Mouse (Mus musculus): ENCODE results near the gene Kpna1. TPM values are rescaled to one million over a fixed set of nuclear protein-coding genes. Genes with fewer than 3 reads are reported as not detected.
"Not testable (repeated sequence)": the region's sequence is repeated elsewhere in the genome, so short reads cannot be mapped to it uniquely, and the experiment has no call there.

The Kpna1 gene
- total and polyA plus RNA-seq, 3 experiments, result 22.1 to 63.9 (median 57.9) TPM

GRCm38 (mm10) chr16:35952628-35953130 is 25.9 kb upstream of the Kpna1 start:
- dilution Hi-C loops (cut with MboI; ENCODE audit: extremely low pct_ligation_motif_present, extremely low pct_unique_long_range_greater_than_20kb, low sequenced_read_pairs) (no loop called here), in situ Hi-C loops (cut with MboI; ENCODE audit: low pct_ligation_motif_present, low pct_unique_long_range_greater_than_20kb, low sequenced_read_pairs) (no loop called here)
- no peak overlapping the region for H3K4me2 ChIP-seq (ENCODE audit: insufficient read depth, low read depth, poor library complexity, severe bottlenecking)
- TF ChIP-seq EP300 (IDR thresholded peaks at IDR 0.05; ENCODE audit: low read length) (0 out of 2 replicates have a peak, but pooled peaks have one; percentile 19), ZC3H11A (IDR thresholded peaks at IDR 0.05; ENCODE audit: low read depth, low read length) (no peak), ZNF384 (IDR thresholded peaks at IDR 0.05; ENCODE audit: low read depth, low read length) (peak; percentile 76)
- no peak overlapping the region for H3K9ac ChIP-seq (ENCODE audit: insufficient read depth, low read depth)
- H3K36me3 ChIP-seq (replicated peaks in 1 of 2; ENCODE audit: control insufficient read depth in 1 of 2, insufficient read depth in 1 of 2, low read length in 1 of 2), result peaks cover 37 to 81% of the 10 kb centered on the region in 2 experiments
- peaks cover 3 to 45% of the 10 kb centered on the region in 2 experiments for H3K4me1 ChIP-seq (ENCODE audit: control insufficient read depth in 1 of 2, insufficient read depth in 2 of 2)
- no peak overlapping the region for H3K4me3 ChIP-seq (replicated peaks in 1 of 3; ENCODE audit: low read depth in 2 of 3, low read length in 2 of 3, poor library complexity in 1 of 3)
- H3K27ac ChIP-seq (ENCODE audit: insufficient read depth, low read depth), result no peak overlapping the region
- DNase-seq (ENCODE audit: extremely low read depth), result peak; percentile 34
- H3K79me2 ChIP-seq (replicated peaks; ENCODE audit: control insufficient read depth, extremely low read depth, insufficient read depth, poor library complexity, severe bottlenecking), result no peaks in the 10 kb centered on the region; the same call in 1 of the 2 replicates
- H3K27me3 ChIP-seq (replicated peaks), result no peaks in the 10 kb centered on the region
- no peaks in the 10 kb centered on the region for H3K9me3 ChIP-seq (replicated peaks; ENCODE audit: low read length)

GRCm38 (mm10) chr16:35965991-35966390 is 12.6 kb upstream of the Kpna1 start:
- H3K36me3 ChIP-seq (replicated peaks in 1 of 2; ENCODE audit: control insufficient read depth in 1 of 2, insufficient read depth in 1 of 2, low read length in 1 of 2), result peaks cover 35 to 77% of the 10 kb centered on the region in 2 experiments
- H3K27ac ChIP-seq (ENCODE audit: insufficient read depth, low read depth); H3K4me3 ChIP-seq (replicated peaks in 1 of 3; ENCODE audit: low read depth in 2 of 3, low read length in 2 of 3, poor library complexity in 1 of 3); H3K4me2 ChIP-seq (ENCODE audit: insufficient read depth, low read depth, poor library complexity, severe bottlenecking); H3K9ac ChIP-seq (ENCODE audit: insufficient read depth, low read depth); H3K27me3 ChIP-seq (replicated peaks); H3K4me1 ChIP-seq (ENCODE audit: control insufficient read depth in 1 of 2, insufficient read depth in 2 of 2); H3K9me3 ChIP-seq (replicated peaks; ENCODE audit: low read length); H3K79me2 ChIP-seq (replicated peaks; ENCODE audit: control insufficient read depth, extremely low read depth, insufficient read depth, poor library complexity, severe bottlenecking); dilution Hi-C loops (cut with MboI; ENCODE audit: extremely low pct_ligation_motif_present, extremely low pct_unique_long_range_greater_than_20kb, low sequenced_read_pairs); DNase-seq (ENCODE audit: extremely low read depth); in situ Hi-C loops (cut with MboI; ENCODE audit: low pct_ligation_motif_present, low pct_unique_long_range_greater_than_20kb, low sequenced_read_pairs): not testable (repeated sequence)

GRCm38 (mm10) chr16:35966411-35967115 is 12.0 kb upstream of the Kpna1 start:
- no peak overlapping the region for H3K4me3 ChIP-seq (replicated peaks in 1 of 3; ENCODE audit: low read depth in 2 of 3, low read length in 2 of 3, poor library complexity in 1 of 3)
- dilution Hi-C loops (cut with MboI; ENCODE audit: extremely low pct_ligation_motif_present, extremely low pct_unique_long_range_greater_than_20kb, low sequenced_read_pairs), result no loop called here
- in situ Hi-C loops (cut with MboI; ENCODE audit: low pct_ligation_motif_present, low pct_unique_long_range_greater_than_20kb, low sequenced_read_pairs), result no loop called here
- DNase-seq (ENCODE audit: extremely low read depth), result no peak
- H3K4me1 ChIP-seq (ENCODE audit: control insufficient read depth in 1 of 2, insufficient read depth in 2 of 2), result no peaks in the 10 kb centered on the region
- no peak overlapping the region for H3K4me2 ChIP-seq (ENCODE audit: insufficient read depth, low read depth, poor library complexity, severe bottlenecking)
- no peaks in the 10 kb centered on the region for H3K27me3 ChIP-seq (replicated peaks)
- no peaks in the 10 kb centered on the region for H3K79me2 ChIP-seq (replicated peaks; ENCODE audit: control insufficient read depth, extremely low read depth, insufficient read depth, poor library complexity, severe bottlenecking)
- peaks cover 39 to 81% of the 10 kb centered on the region in 2 experiments for H3K36me3 ChIP-seq (replicated peaks in 1 of 2; ENCODE audit: control insufficient read depth in 1 of 2, insufficient read depth in 1 of 2, low read length in 1 of 2)
- TF ChIP-seq MAX (IDR thresholded peaks at IDR 0.05; ENCODE audit: low read length) (no peak), ZC3H11A (IDR thresholded peaks at IDR 0.05; ENCODE audit: low read depth, low read length) (no peak), UBTF (IDR thresholded peaks at IDR 0.05; ENCODE audit: low read depth, low read length) (no peak)
- H3K27ac ChIP-seq (ENCODE audit: insufficient read depth, low read depth), result no peak overlapping the region
- H3K9ac ChIP-seq (ENCODE audit: insufficient read depth, low read depth), result no peak overlapping the region
- H3K9me3 ChIP-seq (replicated peaks; ENCODE audit: low read length), result no peaks in the 10 kb centered on the region

Measured in CH12.LX (cell line).